Mouse (Mus musculus): Measurements from ENCODE around the gene Gh. TPM values are rescaled to one million over a fixed set of nuclear protein-coding genes. Genes with fewer than 3 reads are reported as not detected.

The Gh gene
- polyA plus RNA-seq, 1 experiment from 2014 or later: not detected

GRCm38 (mm10) chr11:106283371-106283770, 18.3 kb downstream of the Gh start:
- Histone ChIP-seq H3K27me3 (replicated peaks) (0 out of 2 replicates have a peak, but pooled peaks cover 6% of the 10 kb centered on the region), H3K4me2 (no peak overlapping the region), H3K36me3 (no peaks in the 10 kb centered on the region), H3K27ac (ENCODE audit: poor library complexity, severe bottlenecking) (no peak overlapping the region), H3K9me3 (replicated peaks) (no peaks in the 10 kb centered on the region), H3K9ac (no peak overlapping the region), H3K4me3 (no peak overlapping the region), H3K4me1 (replicated peaks) (no peaks in the 10 kb centered on the region)
- no peak for ATAC-seq (ENCODE audit: insufficient number of reproducible peaks, low FRiP score)
- 80% methylated on average over 4 of the region's 4 CpGs for WGBS

DNA sequence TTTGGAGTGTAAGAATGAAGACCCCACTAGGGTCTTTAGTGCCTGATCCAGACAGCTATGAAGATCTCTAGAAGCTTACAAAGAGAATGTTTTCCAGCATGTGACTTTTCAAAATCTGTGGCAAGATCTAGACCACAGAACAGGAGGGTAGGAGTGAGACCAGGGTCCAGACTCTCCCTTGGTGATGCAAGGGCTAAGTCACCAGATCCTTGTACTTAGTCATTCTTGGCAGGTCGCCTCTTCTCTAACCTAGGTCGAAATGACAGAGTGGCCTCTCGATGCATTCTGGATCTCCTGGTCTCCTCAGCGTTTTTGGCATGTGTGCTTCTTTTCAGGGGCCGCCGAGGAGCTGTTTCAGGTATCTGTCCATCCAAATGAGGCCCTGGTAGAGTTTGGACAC, 19.2 kb downstream of the Gh start:
- Histone ChIP-seq H3K27me3 (replicated peaks) (0 out of 2 replicates have a peak, but pooled peaks cover 6% of the 10 kb centered on the region), H3K4me1 (replicated peaks) (no peaks in the 10 kb centered on the region), H3K9me3 (replicated peaks) (no peaks in the 10 kb centered on the region), H3K4me2 (no peak overlapping the region), H3K36me3 (no peaks in the 10 kb centered on the region), H3K9ac (no peak overlapping the region), H3K27ac (ENCODE audit: poor library complexity, severe bottlenecking) (no peak overlapping the region), H3K4me3 (no peak overlapping the region)
- no peak for ATAC-seq (ENCODE audit: insufficient number of reproducible peaks, low FRiP score)
- 73% methylated on average over 6 of the region's 6 CpGs for WGBS

DNA sequence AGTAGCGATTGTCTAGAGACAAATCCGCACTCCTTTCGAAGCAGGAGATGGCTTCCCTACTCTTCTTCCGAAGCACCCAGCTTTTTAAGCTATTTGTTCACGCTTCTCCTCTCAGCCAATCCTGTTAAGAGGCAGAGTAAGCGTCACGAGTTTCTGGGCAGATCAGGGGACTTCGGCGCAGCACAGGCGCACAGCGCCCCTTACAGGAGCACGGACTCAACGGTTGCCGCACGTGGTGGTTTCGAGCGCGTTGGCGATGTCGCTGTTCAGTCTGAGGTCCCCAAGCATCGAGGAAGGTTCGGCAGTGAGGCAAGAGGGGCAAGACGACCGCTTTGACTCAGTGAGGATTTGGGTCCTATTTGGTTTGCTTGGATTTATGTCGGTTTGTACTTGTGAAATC, 25.2 kb downstream of the Gh start, which contains the start of gene Tcam1:
Tcam1 (plus strand) TSS at position 219 of the 400 bp plus-strand sequence.
- peak within 1 kb of the TSS; percentile 55 for H3K4me2 ChIP-seq
- H3K4me3 ChIP-seq: no peak within 1 kb of the TSS; the same call in 1 of the 2 replicates

GRCm38 (mm10) chr11:106274971-106275411, 26.7 kb downstream of the Gh start:
- H3K36me3 ChIP-seq: no peaks in the 10 kb centered on the region
- WGBS: 87% methylated on average over 7 of the region's 7 CpGs
- no peak overlapping the region for H3K4me3 ChIP-seq
- no peak overlapping the region for H3K4me2 ChIP-seq
- no peak for ATAC-seq (ENCODE audit: insufficient number of reproducible peaks, low FRiP score)
- H3K27ac ChIP-seq (ENCODE audit: poor library complexity, severe bottlenecking): no peak overlapping the region
- no peak overlapping the region for H3K9ac ChIP-seq
- no peaks in the 10 kb centered on the region for H3K27me3 ChIP-seq (replicated peaks)
- peaks cover 24% of the 10 kb centered on the region for H3K4me1 ChIP-seq (replicated peaks)
- no peaks in the 10 kb centered on the region for H3K9me3 ChIP-seq (replicated peaks)

More for the DNA sequence above, 25.2 kb downstream of the Gh start, which contains the start of gene Tcam1:
- H3K27me3 ChIP-seq (replicated peaks): no peaks in the 10 kb centered on the region
- WGBS: 7% methylated on average over 25 of the region's 25 CpGs
- no peak within 1 kb of the TSS for H3K9ac ChIP-seq
- no peaks in the 10 kb centered on the region for H3K36me3 ChIP-seq
- H3K27ac ChIP-seq (ENCODE audit: poor library complexity, severe bottlenecking): no peak within 1 kb of the TSS
- H3K9me3 ChIP-seq (replicated peaks): no peaks in the 10 kb centered on the region
- H3K4me1 ChIP-seq (replicated peaks): peaks cover 10% of the 10 kb centered on the region
- ATAC-seq (ENCODE audit: insufficient number of reproducible peaks, low FRiP score): peak; percentile 19; the same call in 1 of the 2 replicates

- no peak overlapping the region for H3K4me2 ChIP-seq
- no peaks in the 10 kb centered on the region for H3K36me3 ChIP-seq
These were observed 27.3 kb downstream of the Gh start for GRCm38 (mm10) chr11:106274374-106274773.

GRCm38 (mm10) chr11:106273811-106274210, 27.9 kb downstream of the Gh start:
- H3K9ac ChIP-seq: no peak overlapping the region
- 93% methylated on average over 6 of the region's 6 CpGs for WGBS

More at GRCm38 (mm10) chr11:106274374-106274773, 27.3 kb downstream of the Gh start:
- WGBS: 93% methylated on average over 1 of the region's 1 CpGs
- Histone ChIP-seq H3K9me3 (replicated peaks) (no peaks in the 10 kb centered on the region), H3K4me1 (replicated peaks) (peaks cover 25% of the 10 kb centered on the region), H3K4me3 (no peak overlapping the region), H3K27me3 (replicated peaks) (no peaks in the 10 kb centered on the region), H3K9ac (no peak overlapping the region), H3K27ac (ENCODE audit: poor library complexity, severe bottlenecking) (no peak overlapping the region)
- no peak for ATAC-seq (ENCODE audit: insufficient number of reproducible peaks, low FRiP score)

GRCm38 (mm10) chr11:106273311-106273684, 28.4 kb downstream of the Gh start:
- 18% methylated on average over 16 of the region's 16 CpGs for WGBS
- Histone ChIP-seq H3K4me1 (replicated peaks) (peaks cover 35% of the 10 kb centered on the region), H3K4me2 (peak overlapping the region; percentile 87), H3K4me3 (peak overlapping the region; percentile 95), H3K9ac (peak overlapping the region; percentile 77), H3K9me3 (replicated peaks) (no peaks in the 10 kb centered on the region), H3K36me3 (no peaks in the 10 kb centered on the region; the same call in 1 of the 2 replicates), H3K27me3 (replicated peaks) (no peaks in the 10 kb centered on the region), H3K27ac (ENCODE audit: poor library complexity, severe bottlenecking) (peak overlapping the region; percentile 80)
- no peak for ATAC-seq (ENCODE audit: insufficient number of reproducible peaks, low FRiP score)

More at GRCm38 (mm10) chr11:106273811-106274210, 27.9 kb downstream of the Gh start:
- Histone ChIP-seq H3K27ac (ENCODE audit: poor library complexity, severe bottlenecking) (no peak overlapping the region), H3K9me3 (replicated peaks) (no peaks in the 10 kb centered on the region), H3K4me3 (peak overlapping the region; percentile 95; the same call in 1 of the 2 replicates), H3K27me3 (replicated peaks) (no peaks in the 10 kb centered on the region), H3K36me3 (no peaks in the 10 kb centered on the region), H3K4me1 (replicated peaks) (peaks cover 30% of the 10 kb centered on the region), H3K4me2 (peak overlapping the region; percentile 87)
- ATAC-seq (ENCODE audit: insufficient number of reproducible peaks, low FRiP score): no peak

DNA sequence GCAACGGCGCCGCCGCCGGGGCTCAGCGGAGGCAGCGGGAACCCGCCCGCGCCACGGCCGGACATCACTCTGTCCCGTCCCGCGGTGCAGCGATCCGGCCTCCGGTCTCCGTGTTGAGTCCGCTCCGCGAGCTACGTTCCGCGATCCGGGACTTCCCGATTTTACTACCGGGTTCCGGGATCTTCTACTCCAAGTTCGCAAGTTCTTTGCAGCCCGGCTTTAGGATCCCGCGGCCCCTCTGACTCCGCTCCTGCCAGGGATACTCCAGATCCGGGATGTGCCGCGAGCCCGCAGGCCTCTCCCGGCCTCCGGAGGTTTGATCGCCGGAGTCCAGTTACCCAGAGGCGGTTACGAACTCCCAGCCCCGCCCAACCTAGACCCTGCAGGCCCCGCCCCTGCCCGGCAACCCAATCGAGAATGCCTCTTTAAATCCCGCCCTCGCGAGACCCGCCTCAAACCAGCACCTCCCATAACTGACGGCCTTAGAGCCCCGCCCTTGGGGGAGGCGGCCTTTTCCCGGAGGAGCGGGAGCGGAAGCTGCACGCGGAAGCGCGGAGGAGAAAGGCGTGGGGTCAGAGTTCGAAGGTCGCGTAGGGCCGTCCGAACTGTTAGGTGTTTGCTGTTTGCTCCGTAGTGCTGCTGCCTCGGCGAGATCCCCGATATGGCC, 28.9 kb downstream of the Gh start, which contains the start of gene Smarcd2:
Smarcd2 (minus strand) TSS at position 329 of the 667 bp plus-strand sequence.
- Histone ChIP-seq H3K27me3 (replicated peaks) (no peaks in the 10 kb centered on the region), H3K9ac (peak within 1 kb of the TSS; percentile 98), H3K27ac (ENCODE audit: poor library complexity, severe bottlenecking) (peak within 1 kb of the TSS; percentile 91), H3K4me2 (peak within 1 kb of the TSS; percentile 87), H3K4me1 (replicated peaks) (peaks cover 40% of the 10 kb centered on the region), H3K4me3 (peak within 1 kb of the TSS; percentile 95), H3K36me3 (no peaks in the 10 kb centered on the region; the same call in 1 of the 2 replicates), H3K9me3 (replicated peaks) (no peaks in the 10 kb centered on the region)
- under 1% methylated on average over 72 of the region's 72 CpGs for WGBS
- ATAC-seq (ENCODE audit: insufficient number of reproducible peaks, low FRiP score): peak; percentile 96

- ATAC-seq (ENCODE audit: insufficient number of reproducible peaks, low FRiP score): peak; percentile 38
- Histone ChIP-seq H3K4me2 (peak overlapping the region; percentile 87), H3K27ac (ENCODE audit: poor library complexity, severe bottlenecking) (peak overlapping the region; percentile 91), H3K27me3 (replicated peaks) (no peaks in the 10 kb centered on the region), H3K36me3 (peaks cover 6% of the 10 kb centered on the region), H3K9ac (peak overlapping the region; percentile 98), H3K9me3 (replicated peaks) (no peaks in the 10 kb centered on the region), H3K4me1 (replicated peaks) (peaks cover 47% of the 10 kb centered on the region), H3K4me3 (peak overlapping the region; percentile 95)
- 1% methylated on average over 41 of the region's 41 CpGs for WGBS
These were observed 29.6 kb downstream of the Gh start for GRCm38 (mm10) chr11:106271794-106272643.

- H3K9ac ChIP-seq: peak overlapping the region; percentile 98
- H3K27me3 ChIP-seq (replicated peaks): no peaks in the 10 kb centered on the region
- H3K27ac ChIP-seq (ENCODE audit: poor library complexity, severe bottlenecking): peak overlapping the region; percentile 91
- peaks cover 47% of the 10 kb centered on the region for H3K4me1 ChIP-seq (replicated peaks)
- peak overlapping the region; percentile 87 for H3K4me2 ChIP-seq
- peaks cover 14% of the 10 kb centered on the region for H3K36me3 ChIP-seq
- H3K9me3 ChIP-seq (replicated peaks): no peaks in the 10 kb centered on the region
- ATAC-seq (ENCODE audit: insufficient number of reproducible peaks, low FRiP score): no peak
- H3K4me3 ChIP-seq: peak overlapping the region; percentile 95
- WGBS: 39% methylated on average over 5 of the region's 5 CpGs
These were observed 30.4 kb downstream of the Gh start for GRCm38 (mm10) chr11:106271131-106271793.
